Mouse (Mus musculus) hindbrain, embryonic 15.5 days (tissue): Measurements from ENCODE around the gene Gm21876. TPM values are rescaled to one million over a fixed set of nuclear protein-coding genes. Genes with fewer than 3 reads are reported as not detected.
"Not testable (repeated sequence)": the region's sequence is repeated elsewhere in the genome, so short reads cannot be mapped to it uniquely, and the experiment has no call there.

Experiments
- ATAC-seq: fragments of 200-750 bp; cut with Nextera tagmentation; 2 replicates; pipeline ENCODE4 v1.8.0; 2017; ENCODE audit warnings: low read depth, moderate number of reproducible peaks, moderate TSS enrichment; ENCODE audit not compliant: low FRiP score
- H3K27ac ChIP-seq: fragments of 300-500 bp; sonication (generic); replicated peaks from 2 replicates; pipeline ENCODE4 v1.5.1; 2015; ENCODE audit warnings: mild to moderate bottlenecking, inconsistent platforms
- H3K27me3 ChIP-seq: fragments of 300-500 bp; sonication (generic); 2 replicates; pipeline ENCODE4 v1.6.1; 2015; ENCODE audit warnings: control low read depth, inconsistent platforms
- H3K36me3 ChIP-seq: fragments of 300-500 bp; sonication (generic); 2 replicates; pipeline ENCODE4 v1.6.1; 2015; ENCODE audit warnings: control low read depth, inconsistent platforms
- H3K4me1 ChIP-seq: fragments of 300-500 bp; sonication (generic); replicated peaks from 2 replicates; pipeline ENCODE4 v1.6.1; 2015; ENCODE audit warnings: control low read depth, inconsistent platforms
- H3K4me2 ChIP-seq: fragments of 300-500 bp; sonication (generic); 2 replicates; pipeline ENCODE4 v1.6.1; 2015; ENCODE audit warnings: moderate library complexity, mild to moderate bottlenecking, inconsistent platforms
- H3K4me3 ChIP-seq: fragments of 300-500 bp; sonication (generic); 2 replicates; pipeline ENCODE4 v1.5.1; 2015; ENCODE audit warnings: mild to moderate bottlenecking, inconsistent platforms
- H3K9ac ChIP-seq: fragments of 300-500 bp; sonication (generic); 2 replicates; pipeline ENCODE4 v1.6.1; 2015; ENCODE audit warnings: inconsistent platforms
- H3K9me3 ChIP-seq: fragments of 300-500 bp; sonication (generic); 2 replicates; pipeline ENCODE4 v1.6.1; 2016; ENCODE audit warnings: control low read depth, inconsistent platforms
- WGBS: fragments of 180-500 bp; shearing (Covaris S2); methylation state at CpG from one replicate; pipeline ENCODE4 v1.1.7; 2015; 5-methylcytosine and 5-hydroxymethylcytosine counted together
- polyA plus RNA-seq: library from polyadenylated mRNA; unstranded; fragments of >200 nt; fragmentation: Nextera tagmentation; extraction: Ambion mirVana; gene quantifications from 2 replicates; pipeline ENCODE4 v1.2.1, GENCODE M21; 2015

Gm21876 gene
- not detected in 2 replicates for polyA plus RNA-seq

DNA sequence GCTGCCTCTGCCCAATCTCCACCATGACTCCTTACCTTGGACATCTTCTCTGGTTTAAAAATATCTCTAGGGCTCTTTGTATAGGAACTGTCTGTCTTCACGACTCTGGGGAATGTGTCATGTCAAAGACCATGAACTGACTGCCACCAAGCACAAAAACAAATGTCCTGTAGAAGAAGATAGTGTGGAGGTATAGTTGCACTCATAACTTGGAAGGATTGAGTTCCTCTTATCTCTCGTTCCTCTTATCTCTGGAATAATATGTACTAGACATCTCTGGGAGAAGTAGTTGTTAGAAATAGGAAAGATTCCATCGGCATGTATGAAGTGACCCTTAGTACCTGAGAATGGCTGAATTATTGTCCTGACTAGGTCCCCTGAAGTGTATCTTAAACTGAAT is at the start of gene Gm21876:
Gene Gm21876, minus strand, starts transcription at position 101 of the 400 bp plus-strand sequence.
- Histone ChIP-seq H3K4me1 (no peaks in the 10 kb centered on the region), H3K27me3 (no peaks in the 10 kb centered on the region), H3K4me2 (no peak within 1 kb of the TSS), H3K9me3 (no peaks in the 10 kb centered on the region), H3K9ac (no peak within 1 kb of the TSS), H3K27ac (no peak within 1 kb of the TSS), H3K4me3 (no peak within 1 kb of the TSS), H3K36me3 (no peaks in the 10 kb centered on the region)
- no peak for ATAC-seq
- WGBS: 77% methylated on average over 3 of the region's 3 CpGs

DNA sequence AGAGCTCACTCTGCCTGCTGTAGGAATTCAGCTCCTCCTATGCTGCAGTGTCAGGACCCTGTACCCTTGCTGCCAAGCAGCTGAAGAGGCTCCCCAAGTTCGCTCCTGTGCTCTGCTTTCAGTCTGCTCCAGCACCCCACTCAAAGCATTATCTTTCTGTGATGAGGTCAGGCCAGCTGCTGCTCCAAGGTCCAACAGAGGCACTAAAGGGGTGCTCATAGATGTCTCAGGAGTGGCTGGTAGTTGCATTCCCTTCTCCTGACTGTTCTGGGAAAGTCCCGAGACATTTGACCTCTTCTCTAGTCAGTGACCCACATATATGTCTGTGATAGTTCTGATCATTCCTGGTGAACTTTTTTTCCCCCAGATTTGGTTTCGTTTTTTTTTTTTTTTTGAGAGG is 45.0 kb upstream of the Gm21876 start:
- ATAC-seq: no peak
- Histone ChIP-seq H3K27me3 (no peaks in the 10 kb centered on the region), H3K4me3 (no peak overlapping the region), H3K4me2 (no peak overlapping the region), H3K9me3 (no peaks in the 10 kb centered on the region), H3K9ac (no peak overlapping the region), H3K36me3 (no peaks in the 10 kb centered on the region), H3K4me1 (no peaks in the 10 kb centered on the region), H3K27ac (no peak overlapping the region)
- 77% methylated on average over 3 of the region's 3 CpGs for WGBS

DNA sequence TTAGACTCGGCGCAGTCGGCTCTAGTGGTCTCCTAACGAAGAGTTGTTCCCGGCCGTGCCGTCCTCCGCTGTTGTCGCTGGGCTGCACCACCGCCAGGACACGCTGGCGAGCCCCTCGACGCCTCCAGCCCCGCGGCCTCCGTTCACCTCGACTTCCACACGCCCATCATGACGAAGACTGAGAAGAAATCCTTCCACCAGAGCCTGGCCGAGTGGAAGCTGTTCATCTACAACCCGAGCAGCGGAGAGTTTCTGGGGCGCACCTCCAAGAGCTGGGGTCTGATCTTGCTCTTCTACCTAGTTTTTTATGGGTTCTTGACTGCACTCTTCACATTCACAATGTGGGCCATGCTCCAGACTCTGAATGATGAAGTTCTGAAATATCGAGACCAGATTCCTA is 28.8 kb downstream of the Gm21876 start:
- H3K9me3 ChIP-seq, H3K4me3 ChIP-seq, H3K27ac ChIP-seq, H3K36me3 ChIP-seq, H3K9ac ChIP-seq, ATAC-seq, H3K4me1 ChIP-seq, H3K27me3 ChIP-seq, H3K4me2 ChIP-seq: not testable (repeated sequence)
- WGBS: 90% methylated on average over 25 of the region's 25 CpGs

Other genes starting within 250 kb of the Gm21876 start
- 5.7 and 6.3 TPM in 2 replicates for gene Cfp, start 244.1 kb downstream of the Gm21876 start, polyA plus RNA-seq
- gene Elk1, start 225.0 kb downstream of the Gm21876 start, polyA plus RNA-seq: 18.6 and 20.2 TPM in 2 replicates
- gene Uxt, start 213.6 kb downstream of the Gm21876 start, polyA plus RNA-seq: 29.8 and 30.5 TPM in 2 replicates
- gene Zfp182, start 113.3 kb downstream of the Gm21876 start, polyA plus RNA-seq: 7.1 and 7.4 TPM in 2 replicates
- gene Spaca5, start 107.2 kb downstream of the Gm21876 start, polyA plus RNA-seq: not detected in 2 replicates
- gene Zfp300, start 86.1 kb downstream of the Gm21876 start, polyA plus RNA-seq: 3.7 and 5.1 TPM in 2 replicates
- gene Ssxa1, start 59.8 kb downstream of the Gm21876 start, polyA plus RNA-seq: not detected in 2 replicates